Mouse (Mus musculus): ENCODE results near the gene 4921517D22Rik.

The 4921517D22Rik gene

DNA sequence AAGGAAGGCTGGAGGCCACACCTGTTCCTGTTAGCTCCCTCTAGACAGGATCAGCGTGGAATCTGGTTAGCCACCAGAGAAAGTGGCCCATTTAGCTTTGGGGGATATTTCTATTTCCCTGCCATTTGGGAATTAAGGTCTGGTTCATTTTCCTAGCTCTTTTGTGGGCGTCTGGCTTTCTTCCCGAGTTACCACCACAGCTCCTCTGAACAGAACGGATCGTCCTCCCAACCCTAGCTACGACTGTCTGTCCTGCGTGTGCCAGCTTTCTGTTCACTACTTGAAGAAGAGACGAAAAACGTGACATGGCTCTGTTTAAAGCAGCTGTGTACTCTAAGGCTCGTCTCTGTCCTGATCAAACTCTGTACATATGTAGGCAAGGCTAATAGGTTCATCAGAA lies 24.0 kb downstream of the 4921517D22Rik start:
- in situ Hi-C loops (cut with MboI; ENCODE audit: low pct_unique_long_range_greater_than_20kb in 1 of 2, low sequenced_read_pairs in 2 of 2, unreplicated experiment in 1 of 2) = no loop called here

DNA sequence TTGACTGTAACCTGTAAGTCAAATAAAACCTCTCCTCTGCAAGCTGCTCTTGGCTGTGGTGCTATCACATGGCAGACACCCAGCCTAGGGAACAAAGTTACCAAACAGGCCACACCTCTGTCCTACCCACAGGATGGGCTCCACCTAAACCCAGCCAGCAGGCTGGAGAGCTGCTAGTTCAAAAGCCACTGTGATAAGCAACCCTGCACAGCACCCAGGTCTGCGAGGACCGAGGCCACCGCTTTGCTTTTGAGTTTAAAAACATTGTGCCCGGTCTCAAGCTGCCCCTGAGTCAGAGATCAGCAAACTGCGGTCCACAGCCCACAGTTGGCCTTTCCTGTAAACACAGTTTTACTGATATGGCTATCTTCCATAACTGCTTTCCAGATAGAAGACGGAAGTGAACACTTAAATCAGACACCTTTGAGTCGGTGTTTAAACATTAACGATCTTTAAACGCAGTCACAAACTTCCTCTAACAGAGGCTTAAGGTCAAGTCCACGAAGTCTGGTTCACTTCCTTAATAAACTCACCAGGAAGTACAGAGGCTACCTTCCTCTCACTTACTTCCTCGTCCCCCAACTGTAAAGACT lies 25.3 kb downstream of the 4921517D22Rik start:
- in situ Hi-C loops (cut with MboI; ENCODE audit: low pct_unique_long_range_greater_than_20kb in 1 of 2, low sequenced_read_pairs in 2 of 2, unreplicated experiment in 1 of 2) = no loop called here

DNA sequence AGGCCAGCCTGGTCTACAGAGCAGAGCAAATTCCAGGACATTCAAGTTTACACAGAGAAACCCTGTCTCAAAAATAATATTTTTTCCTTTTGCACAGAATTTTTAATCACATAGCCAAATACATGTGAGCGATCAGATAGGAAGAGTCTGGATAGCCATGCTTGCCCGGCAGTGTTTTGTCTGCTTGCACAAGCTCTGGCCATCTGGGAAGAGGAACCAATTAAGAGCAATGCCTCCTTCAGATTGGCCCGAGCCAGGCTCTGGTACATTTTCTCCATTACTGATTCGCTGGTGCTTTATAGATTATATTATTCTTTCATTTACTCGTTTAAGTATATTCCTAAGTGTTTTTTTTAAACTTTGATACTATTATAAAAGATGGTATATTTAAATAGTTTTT lies 26.1 kb downstream of the 4921517D22Rik start:
- in situ Hi-C loops (cut with MboI; ENCODE audit: low pct_unique_long_range_greater_than_20kb in 1 of 2, low sequenced_read_pairs in 2 of 2, unreplicated experiment in 1 of 2) = no loop called here

DNA sequence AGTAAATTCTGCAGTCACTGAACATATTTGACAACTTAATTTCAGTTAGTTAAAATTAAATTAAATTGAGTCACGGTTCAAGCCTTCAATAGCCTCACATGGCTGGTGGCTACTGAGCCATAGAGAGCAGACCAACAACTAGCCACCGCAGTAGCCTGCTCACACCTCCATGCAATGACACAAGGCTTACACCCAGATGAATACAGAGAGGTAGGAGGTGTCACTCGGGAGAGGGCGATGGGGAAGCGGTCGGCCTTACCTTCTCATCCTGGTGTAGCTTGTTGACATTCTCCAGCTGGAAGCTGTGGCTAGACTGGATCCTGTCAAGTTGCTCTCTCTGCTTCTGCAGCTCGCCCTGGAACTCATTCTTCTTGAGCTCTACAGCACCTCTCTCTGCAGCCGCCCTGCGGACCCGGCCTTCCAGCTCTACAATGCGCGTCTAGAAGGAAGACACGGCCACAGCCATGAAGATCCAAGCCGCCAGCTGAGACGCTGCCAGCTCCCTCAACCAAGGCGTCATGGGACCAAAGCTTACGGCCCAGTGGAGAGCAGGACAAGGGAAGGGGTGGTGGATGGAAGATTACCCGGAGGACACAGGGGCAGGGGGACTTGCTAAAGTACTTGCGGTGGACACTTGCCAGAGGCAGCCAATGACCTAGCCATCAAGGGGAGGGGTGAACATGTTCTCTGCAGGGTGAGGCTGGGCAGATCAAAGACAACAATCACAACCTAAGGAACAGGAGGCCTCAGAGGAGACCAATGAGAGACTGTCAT lies 29.8 kb downstream of the 4921517D22Rik start:
- in situ Hi-C loops (cut with MboI; ENCODE audit: low pct_unique_long_range_greater_than_20kb in 1 of 2, low sequenced_read_pairs in 2 of 2, unreplicated experiment in 1 of 2) = no loop called here

DNA sequence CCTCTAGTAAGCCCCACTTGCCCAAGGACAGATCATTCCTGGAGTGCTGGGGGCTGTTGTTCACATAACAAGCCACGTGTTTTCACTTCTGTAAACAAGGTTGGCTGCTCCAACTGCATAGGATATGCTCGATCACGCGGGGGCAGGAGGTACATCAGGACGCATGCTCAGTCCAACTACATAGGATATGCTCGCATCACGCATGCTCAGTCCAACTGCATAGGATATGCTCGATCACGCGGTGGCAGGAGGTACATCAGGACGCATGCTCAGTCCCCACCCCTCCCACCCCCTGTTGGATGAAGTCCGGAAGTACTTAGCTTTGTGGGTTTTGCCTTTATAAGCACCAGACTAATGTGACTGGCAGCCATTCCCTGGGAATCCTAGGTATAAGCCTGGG lies 31.9 kb downstream of the 4921517D22Rik start:
- in situ Hi-C loops (cut with MboI; ENCODE audit: low pct_unique_long_range_greater_than_20kb in 1 of 2, low sequenced_read_pairs in 2 of 2, unreplicated experiment in 1 of 2) = no loop called here

DNA sequence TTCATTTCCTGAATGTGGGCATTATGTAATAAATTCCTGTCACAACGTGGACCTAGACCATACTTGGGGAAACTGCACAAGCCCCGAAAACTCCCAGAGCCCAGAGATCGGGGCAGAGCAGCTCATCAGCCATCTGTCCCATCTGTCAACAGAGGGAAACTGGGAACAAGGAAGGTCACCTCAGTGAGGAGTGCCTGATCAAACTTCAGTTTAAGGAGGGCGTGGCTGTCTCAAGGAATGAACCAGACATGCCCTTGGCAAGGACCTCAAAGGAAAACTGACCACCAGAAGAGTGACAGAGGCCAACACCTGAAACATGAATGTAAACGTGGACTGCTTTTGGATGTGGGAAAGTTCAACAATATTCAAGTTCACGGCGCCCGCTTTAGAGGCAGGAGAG lies 32.5 kb downstream of the 4921517D22Rik start:
- in situ Hi-C loops (cut with MboI; ENCODE audit: low pct_unique_long_range_greater_than_20kb in 1 of 2, low sequenced_read_pairs in 2 of 2, unreplicated experiment in 1 of 2) = no loop called here

DNA sequence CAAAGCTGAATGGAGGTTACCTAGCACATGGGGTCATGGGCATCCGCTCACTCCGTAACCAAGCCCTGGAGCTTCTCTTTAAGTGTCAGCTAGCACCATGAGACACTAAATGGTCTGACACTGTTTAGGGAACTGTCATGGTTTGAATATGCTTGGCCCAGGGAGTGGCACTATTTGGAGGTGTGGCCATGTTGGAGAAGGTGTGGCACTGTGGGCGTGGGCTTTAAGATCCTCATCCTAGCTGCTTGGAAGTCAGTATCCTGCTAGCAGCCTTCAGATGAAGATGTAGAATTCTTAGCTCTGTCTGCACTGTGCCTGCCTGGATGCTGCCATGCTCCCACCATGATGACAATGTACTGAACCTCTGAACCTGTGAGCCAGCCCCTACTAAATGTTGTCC lies 33.5 kb downstream of the 4921517D22Rik start:
- in situ Hi-C loops (cut with MboI; ENCODE audit: low pct_unique_long_range_greater_than_20kb in 1 of 2, low sequenced_read_pairs in 2 of 2, unreplicated experiment in 1 of 2) = no loop called here

DNA sequence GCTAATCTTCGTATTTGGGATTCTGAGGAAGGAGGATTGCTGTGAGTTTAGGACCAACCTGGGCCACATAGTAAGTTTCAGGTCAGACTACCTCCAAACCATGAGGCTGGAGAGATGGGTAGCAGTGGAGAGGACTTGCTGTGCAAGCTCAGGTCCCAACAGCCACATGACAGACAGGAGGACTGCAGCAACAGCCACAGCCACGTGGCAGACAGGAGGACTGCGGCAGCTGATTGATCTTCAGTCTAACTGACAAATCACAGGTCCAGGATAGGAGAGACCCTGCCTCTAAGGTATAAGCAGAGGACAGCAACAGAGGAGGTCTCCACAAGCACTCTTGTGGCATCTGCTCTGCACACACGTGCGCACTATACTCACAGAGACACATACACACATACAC lies 36.1 kb downstream of the 4921517D22Rik start:
- in situ Hi-C loops (cut with MboI; ENCODE audit: low pct_unique_long_range_greater_than_20kb in 1 of 2, low sequenced_read_pairs in 2 of 2, unreplicated experiment in 1 of 2) = no loop called here

DNA sequence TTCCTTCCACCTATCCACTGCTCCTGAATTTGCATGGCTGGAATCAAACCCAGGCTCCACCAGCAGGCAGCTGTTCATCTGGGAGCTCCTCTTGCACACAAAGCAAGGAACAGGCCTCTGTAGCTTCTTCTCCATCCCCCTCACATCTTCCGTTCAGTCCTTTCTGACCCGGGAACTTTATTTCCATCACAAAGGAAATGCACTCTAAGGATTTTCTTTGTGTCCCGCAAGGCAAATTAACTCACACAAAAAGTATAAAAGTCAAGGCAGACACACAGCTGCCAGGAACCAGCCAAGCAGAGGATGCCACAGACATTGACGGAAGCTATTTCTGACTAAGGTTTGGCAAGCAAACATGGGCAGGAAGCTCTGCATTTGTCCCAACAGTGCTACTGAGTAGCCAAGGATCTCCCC lies 36.9 kb downstream of the 4921517D22Rik start:
- in situ Hi-C loops (cut with MboI; ENCODE audit: low pct_unique_long_range_greater_than_20kb in 1 of 2, low sequenced_read_pairs in 2 of 2, unreplicated experiment in 1 of 2) = no loop called here

DNA sequence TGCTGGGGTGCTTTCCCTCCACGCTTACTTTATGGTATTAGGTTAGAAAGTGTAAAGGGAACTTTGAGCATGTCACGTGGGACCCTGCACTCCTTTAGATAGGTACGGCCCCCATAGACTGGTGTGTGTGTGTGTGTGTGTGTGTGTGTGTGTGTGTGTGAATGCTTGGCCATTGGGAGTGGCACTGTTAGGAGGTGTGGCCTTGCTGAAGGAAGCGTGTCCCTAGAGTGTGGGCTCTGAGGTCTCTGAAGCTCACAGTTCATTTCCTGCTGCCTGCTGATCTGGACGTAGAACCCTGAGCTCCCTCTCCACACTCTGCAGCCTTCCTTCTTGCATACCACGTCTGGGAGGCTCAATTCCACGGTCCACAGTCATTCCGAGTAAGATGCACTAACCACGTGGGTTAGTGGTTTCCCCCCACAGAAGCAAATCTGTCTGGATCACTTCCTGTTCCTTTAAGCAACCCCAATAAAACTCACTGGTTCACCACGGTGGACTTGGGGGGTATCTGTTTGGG lies 37.5 kb downstream of the 4921517D22Rik start:
- in situ Hi-C loops (cut with MboI; ENCODE audit: low pct_unique_long_range_greater_than_20kb in 1 of 2, low sequenced_read_pairs in 2 of 2, unreplicated experiment in 1 of 2) = no loop called here

DNA sequence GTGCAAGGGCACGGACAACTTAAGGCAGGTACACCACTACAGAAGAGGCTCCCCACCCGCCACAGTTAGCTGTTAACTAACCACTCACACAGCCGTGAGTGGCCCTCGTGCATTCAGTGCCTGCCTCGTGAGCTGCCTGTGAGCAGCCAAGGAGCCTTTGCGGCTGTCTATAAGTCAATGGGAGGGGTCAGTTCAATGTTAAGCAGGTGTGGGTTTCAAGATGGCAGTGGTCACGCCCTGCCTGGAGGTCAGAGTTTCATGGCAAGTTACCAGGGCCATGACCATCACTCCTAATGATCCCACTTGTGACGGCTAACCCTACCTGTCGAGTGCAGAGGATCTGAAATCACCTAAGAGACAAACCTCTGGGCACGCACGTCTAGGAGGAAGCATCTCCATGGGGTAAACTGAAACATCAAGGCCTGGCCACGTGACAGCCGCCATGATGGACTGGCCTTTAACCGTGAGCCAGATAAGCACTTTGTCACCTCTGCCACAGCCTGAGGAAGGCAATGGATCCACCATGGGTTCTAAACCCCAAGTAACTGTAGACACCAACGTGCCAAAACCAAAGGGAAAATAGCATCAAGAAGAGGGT lies 38.1 kb downstream of the 4921517D22Rik start:
- in situ Hi-C loops (cut with MboI; ENCODE audit: low pct_unique_long_range_greater_than_20kb in 1 of 2, low sequenced_read_pairs in 2 of 2, unreplicated experiment in 1 of 2) = no loop called here

DNA sequence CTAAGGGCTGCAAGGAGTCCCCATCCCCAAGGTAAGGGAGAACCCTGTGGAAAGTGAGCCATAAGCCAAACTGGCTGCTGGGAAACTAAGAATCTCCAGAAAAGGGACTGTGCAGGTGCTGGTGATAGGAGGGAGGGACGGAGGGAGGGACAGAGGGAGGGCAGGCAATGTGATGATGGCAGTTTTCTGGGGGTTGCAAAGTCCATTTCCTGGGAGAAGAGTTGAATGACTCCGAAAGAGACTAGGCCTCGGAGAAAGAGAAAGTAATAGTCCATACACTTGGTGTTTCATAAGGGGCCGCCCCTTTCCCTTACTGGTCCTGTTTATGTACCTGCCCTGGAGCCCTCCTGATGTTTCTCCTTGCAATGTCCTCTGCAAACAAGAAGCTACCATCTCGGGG lies 39.4 kb downstream of the 4921517D22Rik start:
- in situ Hi-C loops (cut with MboI; ENCODE audit: low pct_unique_long_range_greater_than_20kb in 1 of 2, low sequenced_read_pairs in 2 of 2, unreplicated experiment in 1 of 2) = no loop called here

DNA sequence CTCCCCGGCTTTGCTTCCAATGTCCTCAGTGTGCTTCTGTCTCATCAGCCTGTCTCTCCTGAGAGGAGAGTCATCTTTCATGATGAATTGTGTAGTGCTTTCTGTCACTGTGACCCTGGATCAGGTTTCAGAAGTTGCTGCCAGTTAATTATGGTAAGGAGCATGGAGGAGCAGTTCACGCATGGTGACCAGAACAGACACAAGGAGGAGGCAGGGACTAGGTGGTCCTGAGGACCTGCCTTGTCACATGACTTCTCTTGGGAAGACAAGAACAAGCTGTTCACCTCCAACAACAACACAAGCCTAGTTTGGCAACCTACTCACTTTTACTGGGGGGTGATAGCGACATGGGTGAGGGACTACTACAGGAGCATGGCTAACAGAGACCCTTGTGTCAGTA lies 40.8 kb downstream of the 4921517D22Rik start:
- in situ Hi-C loops (cut with MboI; ENCODE audit: low pct_unique_long_range_greater_than_20kb in 1 of 2, low sequenced_read_pairs in 2 of 2, unreplicated experiment in 1 of 2) = no loop called here

DNA sequence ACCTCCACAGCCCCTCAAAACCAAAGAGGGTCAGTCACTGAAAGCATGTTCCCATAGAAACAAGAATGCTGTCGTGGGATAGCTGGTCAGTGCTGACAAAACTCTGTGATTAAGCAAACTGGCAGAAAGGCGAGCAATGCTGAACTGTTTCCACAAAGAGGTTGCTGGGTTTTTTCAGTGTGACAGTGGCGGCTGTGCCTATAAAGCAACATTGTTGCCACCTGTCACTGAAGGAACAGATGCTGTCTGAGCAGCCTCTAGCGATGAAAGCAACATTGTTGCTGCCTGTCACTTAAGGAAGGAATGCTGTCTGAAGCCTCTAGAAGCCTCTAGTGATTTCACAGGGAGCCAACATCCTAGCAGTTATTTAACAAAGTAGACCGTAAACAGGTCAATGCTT lies 41.3 kb downstream of the 4921517D22Rik start:
- in situ Hi-C loops (cut with MboI; ENCODE audit: low pct_unique_long_range_greater_than_20kb in 1 of 2, low sequenced_read_pairs in 2 of 2, unreplicated experiment in 1 of 2) = no loop called here

DNA sequence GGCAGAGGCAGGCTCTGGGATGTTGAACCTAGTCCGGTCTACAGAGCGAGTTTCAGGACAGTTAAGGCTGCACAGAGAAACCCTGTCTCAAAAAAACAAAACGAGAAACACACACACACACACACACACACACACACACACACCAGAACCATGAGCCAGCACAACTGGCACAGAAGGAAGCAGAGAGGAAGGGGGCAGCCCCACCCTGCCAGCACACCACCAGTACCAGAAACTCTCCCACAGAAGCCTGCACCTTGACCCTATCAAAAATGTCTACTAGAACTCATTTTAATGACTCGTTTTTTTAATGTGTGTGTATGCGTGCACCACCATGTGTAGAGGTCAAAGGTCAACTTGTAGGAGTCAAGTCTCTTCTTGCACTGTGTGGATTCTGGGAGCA lies 44.1 kb downstream of the 4921517D22Rik start:
- in situ Hi-C loops (cut with MboI; ENCODE audit: low pct_unique_long_range_greater_than_20kb in 1 of 2, low sequenced_read_pairs in 2 of 2, unreplicated experiment in 1 of 2) = no loop called here

DNA sequence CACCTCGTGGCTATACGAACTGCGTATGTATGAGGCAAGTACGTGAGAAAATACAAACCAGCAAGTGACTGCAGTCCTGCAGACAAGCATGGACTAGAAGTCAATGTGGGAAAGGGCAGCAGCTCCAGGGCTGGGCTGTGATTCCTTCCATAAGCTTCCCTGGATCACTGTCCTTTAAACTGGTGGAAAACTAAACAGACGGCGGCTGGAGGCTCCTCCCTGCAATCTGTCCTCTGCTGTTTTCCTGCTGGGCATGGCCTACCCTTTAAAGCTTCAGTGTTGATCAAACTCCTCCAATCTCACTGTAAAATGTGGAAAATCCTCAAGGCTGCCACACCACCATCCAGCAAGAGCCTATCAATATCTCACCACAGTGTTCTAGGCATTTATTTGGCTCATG lies 45.3 kb downstream of the 4921517D22Rik start:
- in situ Hi-C loops (cut with MboI; ENCODE audit: low pct_unique_long_range_greater_than_20kb in 1 of 2, low sequenced_read_pairs in 2 of 2, unreplicated experiment in 1 of 2) = no loop called here

DNA sequence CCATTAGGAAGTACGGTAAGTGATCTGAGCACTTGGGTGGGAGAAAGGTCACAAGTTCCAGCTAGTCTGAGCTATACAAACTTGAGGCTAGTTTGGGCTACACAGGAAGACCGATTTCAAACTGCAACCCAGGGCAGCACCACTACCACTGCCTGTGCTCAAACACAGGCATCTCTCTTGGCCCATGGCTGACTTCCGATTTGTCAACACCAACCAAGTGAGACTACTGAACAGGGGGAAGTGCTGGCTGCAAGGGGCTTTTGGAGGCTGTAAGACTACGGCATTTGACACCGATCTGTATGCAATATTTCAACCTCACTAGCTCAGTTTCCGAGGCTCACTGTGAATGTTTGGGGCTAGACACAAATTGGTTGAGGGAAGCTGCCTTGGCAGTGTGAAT lies 46.4 kb downstream of the 4921517D22Rik start:
- in situ Hi-C loops (cut with MboI; ENCODE audit: low pct_unique_long_range_greater_than_20kb in 1 of 2, low sequenced_read_pairs in 2 of 2, unreplicated experiment in 1 of 2) = no loop called here

DNA sequence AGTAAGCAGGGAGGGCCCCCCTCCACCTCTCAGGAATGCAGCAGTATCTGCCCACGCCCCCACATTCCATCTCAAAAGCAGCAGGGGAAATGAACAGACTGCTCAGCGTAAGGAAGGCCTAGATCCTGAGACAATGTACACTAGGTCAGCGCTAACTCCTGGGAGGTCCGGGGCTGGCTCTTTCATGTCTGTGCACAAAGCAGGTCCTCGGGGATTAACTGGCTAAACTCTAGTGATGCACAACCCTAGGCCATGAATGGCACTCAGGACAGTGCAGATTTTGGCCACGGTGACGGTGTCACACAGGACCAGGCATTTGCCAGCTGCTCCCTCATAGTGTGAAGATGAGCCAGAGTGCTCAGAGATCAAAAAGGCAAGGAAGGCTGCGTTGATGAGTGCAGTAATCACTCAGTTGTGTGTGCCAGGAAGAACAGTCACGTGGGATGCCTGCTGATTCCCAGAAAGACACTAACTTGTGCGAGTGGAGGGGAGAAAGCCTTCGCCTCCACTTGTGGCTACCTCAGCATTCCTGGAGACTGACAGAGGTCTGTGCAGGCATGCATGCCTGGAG lies 47.1 kb downstream of the 4921517D22Rik start:
- in situ Hi-C loops (cut with MboI; ENCODE audit: low pct_unique_long_range_greater_than_20kb in 1 of 2, low sequenced_read_pairs in 2 of 2, unreplicated experiment in 1 of 2) = no loop called here

DNA sequence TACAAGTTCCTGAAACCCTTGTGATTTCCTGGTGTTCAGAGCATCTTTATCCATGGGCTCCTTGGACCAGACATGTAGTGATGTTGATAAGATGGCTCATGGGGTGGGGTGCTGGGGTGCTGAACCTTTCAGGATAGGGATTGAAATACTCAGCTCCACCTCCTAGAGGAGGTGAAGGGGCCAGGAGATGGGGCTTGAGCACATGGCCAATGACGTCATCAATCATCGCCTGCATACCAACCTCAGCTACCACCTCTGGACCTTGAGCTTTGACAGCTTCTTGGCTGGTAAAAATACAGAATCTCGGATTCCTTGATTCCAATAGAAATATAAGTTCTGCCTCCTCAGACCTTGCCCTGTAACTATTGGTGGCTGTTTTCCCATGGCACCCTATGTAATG lies 48.4 kb downstream of the 4921517D22Rik start:
- in situ Hi-C loops (cut with MboI; ENCODE audit: low pct_unique_long_range_greater_than_20kb in 1 of 2, low sequenced_read_pairs in 2 of 2, unreplicated experiment in 1 of 2) = no loop called here
